Mouse (Mus musculus): Measurements from ENCODE around the gene Mgst1.

DNA sequence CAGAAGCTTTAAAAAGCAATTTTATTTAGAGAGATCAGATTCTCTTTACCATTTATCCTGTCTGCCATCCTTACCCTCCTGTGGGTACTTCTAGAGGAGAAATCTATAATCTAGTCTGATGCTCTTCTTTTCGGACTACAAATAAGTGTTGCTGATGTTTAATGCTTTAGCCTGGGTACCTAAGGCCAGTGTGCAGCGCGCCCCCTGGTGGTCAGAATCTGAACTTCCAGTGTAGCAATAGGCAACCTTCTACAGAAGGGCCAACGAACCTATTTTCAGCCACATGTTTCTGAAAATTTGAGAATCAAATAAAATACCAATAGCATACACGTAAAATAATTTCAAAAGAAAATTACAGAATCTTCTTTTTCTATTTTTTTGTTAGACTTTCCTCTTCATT is 13.0 kb downstream of the Mgst1 start:
- TF ChIP-seq ZNF384 (IDR thresholded peaks at IDR 0.05; ENCODE audit: low read depth, low read length): no peak
- TF ChIP-seq CHD2 (IDR thresholded peaks at IDR 0.05; ENCODE audit: low read depth, low read length): no peak
- TF ChIP-seq ZC3H11A (IDR thresholded peaks at IDR 0.05; ENCODE audit: borderline replicate concordance, low read depth, low read length): no peak
- no peak for TF ChIP-seq HCFC1 (IDR thresholded peaks at IDR 0.05; ENCODE audit: borderline replicate concordance, insufficient read depth, low read length)

Measured in ES-E14 (cell line).